Mouse (Mus musculus): ENCODE measurements at regions not wholly inside any gene's neighbourhood (a gene's known extent, or its start where the extent isn't known, plus 50 kb on each side); places are given as distances from the start of the nearest gene placed in this dataset.

DNA sequence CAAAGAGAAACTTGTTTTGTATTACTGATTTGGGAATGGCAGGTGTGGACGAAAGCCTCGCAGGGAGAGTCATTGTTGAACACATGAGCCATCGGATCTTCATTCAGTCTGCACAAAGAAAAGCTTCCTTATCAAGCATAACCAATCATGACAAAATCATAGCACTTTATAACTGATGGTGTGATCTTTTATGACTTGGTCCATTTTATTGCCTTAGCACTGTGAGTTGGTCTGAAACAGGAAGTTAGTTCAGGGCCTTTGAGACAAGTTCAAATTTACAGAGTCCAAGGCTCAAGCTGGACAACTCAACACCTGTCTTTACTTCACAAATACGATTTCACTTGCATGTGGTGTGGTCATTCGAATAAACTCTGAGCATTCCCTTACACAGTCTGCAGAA is 68.8 kb upstream of the Pax8 start:
- WGBS, result 89% methylated on average over 5 of the region's 5 CpGs
- H3K27ac ChIP-seq, result no peak overlapping the region
- H3K9me3 ChIP-seq (replicated peaks), result no peaks in the 10 kb centered on the region
- no peak overlapping the region for H3K9ac ChIP-seq
- no peaks in the 10 kb centered on the region for H3K36me3 ChIP-seq
- H3K27me3 ChIP-seq, result no peaks in the 10 kb centered on the region
- no peak overlapping the region for H3K4me3 ChIP-seq
- no peak for ATAC-seq (ENCODE audit: low FRiP score)
- peaks cover 4% of the 10 kb centered on the region for H3K4me1 ChIP-seq
- no peak overlapping the region for H3K4me2 ChIP-seq (replicated peaks)

DNA sequence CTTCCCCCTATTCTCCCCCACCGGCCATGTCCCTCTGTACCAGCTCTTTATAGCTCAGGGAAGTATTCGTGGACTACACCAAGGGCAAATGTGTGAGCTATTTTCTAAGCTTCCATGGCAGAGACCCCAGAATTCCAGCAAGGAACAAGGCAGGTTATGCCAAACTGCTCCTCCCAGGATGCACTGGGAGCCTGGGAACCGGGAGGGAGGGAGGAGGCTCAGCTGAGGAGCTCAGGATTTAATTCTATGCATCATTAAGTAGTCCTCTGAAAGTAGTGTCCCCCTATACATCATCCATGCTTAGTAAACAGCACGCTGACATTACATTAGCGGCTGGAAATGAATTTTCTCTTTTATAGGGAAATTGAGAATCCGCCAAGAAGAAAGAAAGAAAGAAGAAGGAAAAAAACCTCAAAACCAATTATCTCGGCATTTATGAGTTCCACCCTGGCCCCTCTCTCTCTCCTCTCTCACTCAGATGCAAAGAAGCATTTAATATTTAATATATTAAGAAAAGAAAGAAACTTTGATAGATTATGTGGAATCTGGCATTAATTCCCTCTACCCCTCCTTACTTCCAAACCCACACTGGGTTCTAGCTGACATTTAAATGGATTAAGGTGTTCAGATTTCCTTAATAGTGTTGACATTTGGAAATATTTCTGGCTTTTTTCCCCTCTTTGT is 63.6 kb upstream of the Pax8 start:
- Histone ChIP-seq H3K4me1 (peaks cover 6% of the 10 kb centered on the region), H3K27ac (peak overlapping the region; percentile 66), H3K9me3 (replicated peaks) (no peaks in the 10 kb centered on the region), H3K27me3 (no peaks in the 10 kb centered on the region), H3K4me2 (replicated peaks) (no peak overlapping the region), H3K4me3 (no peak overlapping the region), H3K9ac (no peak overlapping the region), H3K36me3 (no peaks in the 10 kb centered on the region)
- 40% methylated on average over 7 of the region's 7 CpGs for WGBS
- peak; percentile 93 for ATAC-seq (ENCODE audit: low FRiP score)

DNA sequence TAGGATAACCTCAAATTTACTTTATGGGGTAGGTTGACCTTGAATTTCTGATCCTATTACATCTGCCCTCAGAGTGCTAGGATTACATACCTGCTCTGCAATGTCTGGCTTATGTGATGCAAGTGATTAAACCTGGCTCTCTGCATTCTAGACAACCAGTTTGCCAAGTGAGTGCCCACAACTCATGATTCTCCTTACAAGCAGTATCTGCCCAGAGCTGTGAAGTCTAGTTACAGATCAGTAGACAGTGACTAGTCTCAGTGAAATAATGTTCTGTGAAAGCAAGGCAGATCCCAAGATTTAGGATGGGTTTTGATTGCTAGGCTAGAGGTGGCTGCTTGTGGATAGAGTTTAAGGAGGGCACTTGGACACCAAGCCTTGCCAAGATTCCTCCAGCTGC is 61.9 kb upstream of the Pax8 start:
- no peak for ATAC-seq (ENCODE audit: low FRiP score)
- Histone ChIP-seq H3K27ac (no peak overlapping the region), H3K9me3 (replicated peaks) (no peaks in the 10 kb centered on the region), H3K4me1 (peaks cover 6% of the 10 kb centered on the region), H3K9ac (no peak overlapping the region), H3K36me3 (no peaks in the 10 kb centered on the region), H3K4me2 (replicated peaks) (no peak overlapping the region), H3K4me3 (no peak overlapping the region), H3K27me3 (no peaks in the 10 kb centered on the region)
